In the genomic region with DNA sequence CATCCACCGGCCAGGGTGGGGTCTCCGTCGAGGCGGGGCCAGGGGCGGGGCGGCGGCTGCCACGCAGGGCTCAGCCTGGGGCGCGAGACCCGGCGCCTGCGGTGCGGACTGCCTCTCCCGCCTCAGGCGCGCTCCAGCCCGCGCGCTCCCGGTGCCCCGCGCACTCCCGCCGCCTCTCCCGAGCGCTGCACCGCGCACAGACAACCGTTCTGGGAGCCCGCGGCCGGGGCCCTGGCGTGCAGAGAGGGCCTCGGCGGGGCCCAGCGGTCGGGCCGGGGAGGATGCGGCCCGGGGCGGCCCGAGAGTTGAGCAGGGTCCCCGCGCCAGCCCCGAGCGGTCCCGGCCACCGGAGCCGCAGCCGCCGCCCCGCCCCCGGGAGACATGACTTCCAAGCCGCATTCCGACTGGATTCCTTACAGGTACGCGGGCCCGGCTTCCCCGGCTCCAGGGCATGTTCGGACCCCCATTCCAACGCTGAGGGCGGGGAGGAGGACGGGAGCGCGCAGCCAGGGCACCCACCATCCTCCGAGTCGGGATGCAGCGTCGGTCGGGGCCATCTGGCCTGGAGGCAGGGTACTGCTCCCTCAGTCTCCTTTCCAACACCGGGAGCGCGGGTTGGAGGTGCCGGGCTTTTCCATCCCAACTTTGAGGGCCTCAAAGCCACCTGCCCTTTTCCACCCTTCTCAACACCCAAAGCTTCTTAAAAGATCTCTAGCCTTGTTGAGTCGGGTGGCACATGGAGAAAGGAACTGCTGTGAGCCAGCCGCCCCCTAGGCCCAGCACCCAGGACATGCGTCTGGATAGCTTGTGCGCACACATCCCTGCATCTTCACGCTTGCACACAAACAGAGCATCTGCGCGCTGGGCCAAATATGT, we compare ENCODE assay signal across 8 mouse cellular contexts.
DNase-seq lines count a peak whose midpoint lies in the region; ATAC-seq and TF ChIP-seq lines count a peak whose summit lies in the region.

No protein-coding gene starts in this region.

- H3K27ac ChIP-seq in lung, embryonic 15.5 days: no peak overlapping the region
- peak overlapping the region; percentile 93 for H3K27ac ChIP-seq in forebrain, postnatal 0 days (ENCODE audit: low read depth, low read length)
- no peak overlapping the region for H3K27ac ChIP-seq in liver, embryonic 13.5 days

- peak overlapping the region; percentile 52 for H3K4me3 ChIP-seq in lung, embryonic 15.5 days
- peak overlapping the region; percentile 68 for H3K4me3 ChIP-seq in forebrain, postnatal 0 days (ENCODE audit: low read depth, low read length)
- peak overlapping the region; percentile 43 for H3K4me3 ChIP-seq in liver, embryonic 13.5 days (replicated peaks)

- WGBS in lung, embryonic 15.5 days: 2% methylated on average over 64 of the region's 82 CpGs
- 1% methylated on average over 79 of the region's 82 CpGs for WGBS in forebrain, postnatal 0 days
- WGBS in liver, embryonic 13.5 days (ENCODE audit: insufficient replicate concordance): 4% methylated on average over 79 of the region's 82 CpGs

- H3K36me3 ChIP-seq in lung, embryonic 15.5 days: no peaks in the 10 kb centered on the region
- H3K36me3 ChIP-seq in forebrain, postnatal 0 days (ENCODE audit: insufficient read depth): no peaks in the 10 kb centered on the region
- no peaks in the 10 kb centered on the region for H3K36me3 ChIP-seq in liver, embryonic 13.5 days

- peak; percentile 50; the same call in 1 of the 2 replicates for ATAC-seq in lung, embryonic 15.5 days (ENCODE audit: borderline replicate concordance, extremely low read depth, low FRiP score, low TSS enrichment)
- peak; percentile 72 for ATAC-seq in forebrain, postnatal 0 days
- no peak for ATAC-seq in liver, embryonic 13.5 days (ENCODE audit: low read depth)

- DNase-seq in adrenal gland, adult (ENCODE audit: inconsistent age in 2 of 2, low spot score in 1 of 2): peak; percentile 42 to 83
- DNase-seq in adrenal gland, postnatal 4 days (ENCODE audit: low spot score in 2 of 2): no peak
- no peak for DNase-seq in lung, postnatal 36 days
- DNase-seq in forebrain, postnatal 0 days: peak; percentile 78
- DNase-seq in liver, embryonic 13.5 days: no peak
- DNase-seq in right cerebral cortex, postnatal 4 days: peak; percentile 74
- DNase-seq in thymus, postnatal 36 days: no peak

- peaks cover 38% of the 10 kb centered on the region for H3K27me3 ChIP-seq in lung, embryonic 15.5 days
- no peaks in the 10 kb centered on the region for H3K27me3 ChIP-seq in forebrain, postnatal 0 days (ENCODE audit: insufficient read depth, low read length)
- H3K27me3 ChIP-seq in liver, embryonic 13.5 days: peaks cover 55% of the 10 kb centered on the region

- no peaks in the 10 kb centered on the region for H3K9me3 ChIP-seq in lung, embryonic 15.5 days
- H3K9me3 ChIP-seq in forebrain, postnatal 0 days (ENCODE audit: low read length): no peaks in the 10 kb centered on the region
- no peaks in the 10 kb centered on the region for H3K9me3 ChIP-seq in liver, embryonic 13.5 days (replicated peaks)

- peak overlapping the region; percentile 42 for H3K9ac ChIP-seq in lung, embryonic 15.5 days
- H3K9ac ChIP-seq in forebrain, postnatal 0 days: peak overlapping the region; percentile 92
- H3K9ac ChIP-seq in liver, embryonic 13.5 days: no peak overlapping the region

- 0 out of 2 replicates have a peak, but pooled peaks cover 13% of the 10 kb centered on the region for H3K4me1 ChIP-seq in lung, embryonic 15.5 days
- H3K4me1 ChIP-seq in forebrain, postnatal 0 days (ENCODE audit: insufficient read depth): peaks cover 18% of the 10 kb centered on the region
- H3K4me1 ChIP-seq in liver, embryonic 13.5 days (replicated peaks): no peaks in the 10 kb centered on the region

- peak overlapping the region; percentile 91 for H3K4me2 ChIP-seq in lung, embryonic 15.5 days
- peak overlapping the region; percentile 80 for H3K4me2 ChIP-seq in forebrain, postnatal 0 days (ENCODE audit: low read depth)
- H3K4me2 ChIP-seq in liver, embryonic 13.5 days: peak overlapping the region; percentile 56

- peak; percentile 32; the same call in 1 of the 2 replicates for TF ChIP-seq CTCF in forebrain, postnatal 0 days (IDR thresholded peaks at IDR 0.05; ENCODE audit: low read depth)

Comparison
In these comparisons a context has a peak if more than half of its experiments do, and no peak if none do; other contexts are left out.
1. DNase-seq: peak in adrenal gland, adult (2 of 2), forebrain, postnatal 0 days (single experiment) and right cerebral cortex, postnatal 4 days (single experiment); none in adrenal gland, postnatal 4 days (0 of 2), lung, postnatal 36 days (single experiment), liver, embryonic 13.5 days (single experiment) and thymus, postnatal 36 days (0 of 2).
2. Peak in every context shown above with its lines, with median percentiles within 50 percentile points of each other: H3K4me2 ChIP-seq and H3K4me3 ChIP-seq.